Mouse (Mus musculus) kidney, adult 2 months (tissue): Measurements from ENCODE around the gene Sorcs2.

Experiments
- CTCF ChIP-seq: fragments of 200-500 bp; conservative IDR thresholded peaks from 2 replicates; pipeline ENCODE4 v1.5.1; 2011; ENCODE audit warnings: low read depth, mild to moderate bottlenecking, control low read depth, low read length, moderate library complexity, mixed read lengths; ENCODE audit not compliant: insufficient read depth, insufficient read length
- POLR2A ChIP-seq: fragments of 200-500 bp; IDR thresholded peaks from one replicate; pipeline ENCODE4 v1.6.1; 2011; ENCODE audit warnings: low read depth, low read length, control low read depth

DNA sequence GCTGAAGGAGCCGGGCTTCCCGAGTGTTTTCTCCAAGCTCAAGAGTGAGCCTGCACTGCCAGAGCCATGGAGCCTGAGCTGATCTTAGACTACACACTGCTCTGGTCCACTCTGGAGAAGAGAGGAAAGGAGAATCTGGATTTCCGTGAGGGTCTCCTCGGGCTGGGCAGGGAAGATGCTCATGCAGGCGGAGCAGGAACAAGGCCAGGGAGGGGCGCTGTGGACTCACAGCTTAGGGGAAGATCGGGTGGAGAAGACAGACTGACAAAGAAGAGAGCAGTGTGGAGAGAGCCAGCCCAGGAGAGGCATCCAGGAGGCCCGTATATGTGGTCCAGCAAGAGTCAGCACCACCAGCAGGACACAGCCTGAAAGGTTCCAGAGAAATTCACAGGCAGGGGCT is 248.8 kb downstream of the Sorcs2 start:
- TF ChIP-seq CTCF = peak; percentile 35; the same call in 1 of the 2 replicates
- no peak for TF ChIP-seq POLR2A
